Mouse (Mus musculus) embryonic facial prominence, embryonic 11.5 days (tissue): Measurements from ENCODE around the gene Ubl4a. TPM values are rescaled to one million over a fixed set of nuclear protein-coding genes. Genes with fewer than 3 reads are reported as not detected.

Source experiments
- ATAC-seq: fragments of 200-750 bp; cut with Nextera tagmentation; replicated peaks from 2 replicates; pipeline ENCODE4 v1.8.0; 2017; ENCODE audit warnings: low read depth; ENCODE audit not compliant: insufficient number of reproducible peaks, low FRiP score, low TSS enrichment
- DNase-seq: peaks from one replicate; pipeline ENCODE4 v3.0.0-alpha.2; 2015; ENCODE audit warnings: low spot score
- H3K27ac ChIP-seq: fragments of 300-500 bp; sonication (generic); replicated peaks from 2 replicates; pipeline ENCODE4 v1.5.1; 2014; ENCODE audit warnings: mild to moderate bottlenecking, low read depth, low read length, control low read depth
- H3K27me3 ChIP-seq: fragments of 300-500 bp; sonication (generic); 2 replicates; pipeline ENCODE4 v1.6.1; 2014; ENCODE audit warnings: mild to moderate bottlenecking, low read length, moderate library complexity, mixed read lengths; ENCODE audit not compliant: control insufficient read depth, insufficient read depth
- H3K36me3 ChIP-seq: fragments of 300-500 bp; sonication (generic); replicated peaks from 2 replicates; pipeline ENCODE4 v1.6.1; 2014; ENCODE audit warnings: low read depth, mild to moderate bottlenecking, low read length, moderate library complexity, mixed read lengths; ENCODE audit not compliant: control insufficient read depth, insufficient read depth
- H3K4me1 ChIP-seq: fragments of 300-500 bp; sonication (generic); 2 replicates; pipeline ENCODE4 v1.6.1; 2014; ENCODE audit warnings: low read length, mixed read lengths; ENCODE audit not compliant: control insufficient read depth, insufficient read depth
- H3K4me2 ChIP-seq: fragments of 300-500 bp; sonication (generic); 2 replicates; pipeline ENCODE4 v1.6.1; 2014; ENCODE audit warnings: low read depth, mild to moderate bottlenecking, control low read depth, low read length, moderate library complexity
- H3K4me3 ChIP-seq: fragments of 300-500 bp; sonication (generic); 2 replicates; pipeline ENCODE4 v1.5.1; 2014; ENCODE audit warnings: low read depth, low read length, control low read depth
- H3K9ac ChIP-seq: fragments of 300-500 bp; sonication (generic); replicated peaks from 2 replicates; pipeline ENCODE4 v1.6.1; 2014; ENCODE audit warnings: mild to moderate bottlenecking, control low read depth, low read length
- H3K9me3 ChIP-seq: fragments of 300-500 bp; sonication (generic); replicated peaks from 2 replicates; pipeline ENCODE4 v1.6.1; 2016; ENCODE audit warnings: mild to moderate bottlenecking, low read length, inconsistent platforms, mixed read lengths; ENCODE audit not compliant: control insufficient read depth
- WGBS: fragments of 180-500 bp; shearing (Covaris S2); extraction: QIAGEN DNeasy Blood & Tissue Kit; methylation state at CpG from one replicate; pipeline ENCODE4 v1.1.7; 2014; 5-methylcytosine and 5-hydroxymethylcytosine counted together
- microRNA-seq: library from miRNA; unstranded; fragments of <30 nt; microRNA quantifications from one replicate; pipeline ENCODE4, GENCODE M21; 2016; ENCODE audit warnings: borderline number of aligned reads
- polyA plus RNA-seq: library from polyadenylated mRNA; unstranded; fragments of >200 nt; fragmentation: Nextera tagmentation; extraction: Ambion mirVana; gene quantifications from 2 replicates; pipeline ENCODE4 v1.2.1, GENCODE M21; 2014

Ubl4a gene
- polyA plus RNA-seq, 1 experiment from 2014 or later, result 65.7 TPM

- no peaks in the 10 kb centered on the region for H3K9me3 ChIP-seq
- no peaks in the 10 kb centered on the region for H3K4me1 ChIP-seq
- H3K4me3 ChIP-seq, result peak overlapping the region; percentile 53
- H3K27me3 ChIP-seq, result no peaks in the 10 kb centered on the region
- peak overlapping the region; percentile 53 for H3K4me2 ChIP-seq
- no peaks in the 10 kb centered on the region for H3K36me3 ChIP-seq
- peak overlapping the region; percentile 73 for H3K9ac ChIP-seq
- H3K27ac ChIP-seq, result no peak overlapping the region
- ATAC-seq (peak; percentile 44; the same call in 1 of the 2 replicates), DNase-seq (no peak)
- 12% methylated on average over 9 of the region's 10 CpGs for WGBS
These were observed 43.8 kb downstream of the Ubl4a start for GRCm38 (mm10) chrX:74329215-74329671.

GRCm38 (mm10) chrX:74328725-74329161 lies 44.3 kb downstream of the Ubl4a start, which contains the start of gene Plxna3:
Gene Plxna3 (plus strand): TSS chrX:74329066.
- Histone ChIP-seq H3K36me3 (no peaks in the 10 kb centered on the region), H3K9me3 (no peaks in the 10 kb centered on the region), H3K4me3 (peak within 1 kb of the TSS; percentile 53), H3K27ac (no peak within 1 kb of the TSS), H3K9ac (peak within 1 kb of the TSS; percentile 73), H3K27me3 (no peaks in the 10 kb centered on the region), H3K4me2 (peak within 1 kb of the TSS; percentile 53), H3K4me1 (no peaks in the 10 kb centered on the region)
- WGBS, result 16% methylated on average over 28 of the region's 30 CpGs
- DNase-seq, result peak; percentile 70
- peak; percentile 93 for ATAC-seq

Small RNA genes within 50 kb of the gene (microRNA-seq; reads per million reads assigned to microRNA genes)
- not detected for gene Mir7092

Other genes starting within 250 kb of the Ubl4a start
- not detected in 2 replicates for gene Opn1mw, start 245.8 kb downstream of the Ubl4a start, polyA plus RNA-seq
- gene Mecp2, start 237.9 kb downstream of the Ubl4a start, polyA plus RNA-seq, result 12.4 and 13.1 TPM in 2 replicates
- gene Tex28, start 205.4 kb downstream of the Ubl4a start, polyA plus RNA-seq, result not detected in 2 replicates
- gene Tktl1, start 196.0 kb downstream of the Ubl4a start, polyA plus RNA-seq, result not detected in 2 replicates
- 267 and 289 TPM in 2 replicates for gene Flna, start 123.4 kb downstream of the Ubl4a start, polyA plus RNA-seq
- gene Emd, start 118.5 kb downstream of the Ubl4a start, polyA plus RNA-seq, result 29.3 and 31.8 TPM in 2 replicates
- 846 and 890 TPM in 2 replicates for gene Rpl10, start 102.4 kb downstream of the Ubl4a start, polyA plus RNA-seq
- gene Taz, start 91.3 kb downstream of the Ubl4a start, polyA plus RNA-seq, result 62.0 and 65.2 TPM in 2 replicates
- 4.2 and 5.2 TPM in 2 replicates for gene Dnase1l1, start 90.9 kb downstream of the Ubl4a start, polyA plus RNA-seq
- 93.0 and 107 TPM in 2 replicates for gene Atp6ap1, start 76.1 kb downstream of the Ubl4a start, polyA plus RNA-seq
- 231 and 262 TPM in 2 replicates for gene Gdi1, start 68.2 kb downstream of the Ubl4a start, polyA plus RNA-seq
- 56.4 and 56.6 TPM in 2 replicates for gene Fam50a, start 60.2 kb downstream of the Ubl4a start, polyA plus RNA-seq
- 11.2 and 11.3 TPM in 2 replicates for gene Plxna3, start 44.2 kb downstream of the Ubl4a start, polyA plus RNA-seq
- 128 and 130 TPM in 2 replicates for gene Lage3, start 19.6 kb downstream of the Ubl4a start, polyA plus RNA-seq
- gene Slc10a3, start 131 bp upstream of the Ubl4a start, polyA plus RNA-seq, result 11.4 and 13.6 TPM in 2 replicates
- 26.7 and 27.6 TPM in 2 replicates for gene Fam3a, start 20.1 kb upstream of the Ubl4a start, polyA plus RNA-seq
- gene Ikbkg, start 20.1 kb upstream of the Ubl4a start, polyA plus RNA-seq, result 22.0 and 22.2 TPM in 2 replicates
- gene G6pdx, start 56.0 kb upstream of the Ubl4a start, polyA plus RNA-seq, result 54.2 and 59.2 TPM in 2 replicates
- gene Gm6880, start 108.2 kb upstream of the Ubl4a start, polyA plus RNA-seq, result not detected in 2 replicates
- gene Olfr1326-ps1, start 201.7 kb upstream of the Ubl4a start, polyA plus RNA-seq, result not detected in 2 replicates
- gene Olfr1325, start 219.5 kb upstream of the Ubl4a start, polyA plus RNA-seq, result not detected in 2 replicates